Mouse (Mus musculus) ES-Bruce4 (cell line): ENCODE measurements around the gene Mcfd2. TPM values are rescaled to one million over a fixed set of nuclear protein-coding genes. Genes with fewer than 3 reads are reported as not detected.

Source experiments
- H3K27ac ChIP-seq: 2 replicates; pipeline ENCODE4 v1.5.1; 2012; ENCODE audit warnings: low read length, inconsistent platforms; ENCODE audit not compliant: insufficient read depth
- H3K27me3 ChIP-seq: 2 replicates; pipeline ENCODE4 v1.6.1; 2012; ENCODE audit warnings: mild to moderate bottlenecking, low read length, inconsistent platforms; ENCODE audit not compliant: control insufficient read depth, poor library complexity, insufficient read depth, severe bottlenecking
- H3K36me3 ChIP-seq: 2 replicates; pipeline ENCODE4 v1.6.1; 2012; ENCODE audit warnings: inconsistent platforms, mild to moderate bottlenecking, low read length, moderate library complexity; ENCODE audit not compliant: control insufficient read depth, poor library complexity, insufficient read depth, severe bottlenecking
- H3K4me1 ChIP-seq: one replicate; pipeline ENCODE4 v1.8.1; 2011; ENCODE audit warnings: low read length; ENCODE audit not compliant: control insufficient read depth, insufficient read depth
- H3K4me3 ChIP-seq: 2 replicates; pipeline ENCODE4 v1.5.1; 2011; ENCODE audit warnings: low read depth, mild to moderate bottlenecking, low read length
- H3K9ac ChIP-seq: 2 replicates; pipeline ENCODE4 v1.6.1; 2012; ENCODE audit warnings: low read depth, mild to moderate bottlenecking, inconsistent platforms; ENCODE audit not compliant: poor library complexity, severe bottlenecking
- H3K9me3 ChIP-seq: replicated peaks from 2 replicates; pipeline ENCODE4 v1.6.1; 2012; ENCODE audit warnings: mild to moderate bottlenecking, low read length, inconsistent platforms; ENCODE audit not compliant: control insufficient read depth, poor library complexity, insufficient read depth, severe bottlenecking
- CTCF ChIP-seq: IDR thresholded peaks from one replicate; pipeline ENCODE4 v1.8.1; 2011; ENCODE audit warnings: low read depth, low read length
- EP300 ChIP-seq: IDR thresholded peaks from 2 replicates; pipeline ENCODE4 v1.6.1; 2011; ENCODE audit warnings: low read depth, low read length; ENCODE audit not compliant: insufficient read depth
- POLR2A ChIP-seq: IDR thresholded peaks from one replicate; pipeline ENCODE4 v1.8.1; 2011; ENCODE audit warnings: low read length; ENCODE audit not compliant: insufficient read depth
- polyA plus RNA-seq: library from polyadenylated mRNA; stranded (reverse); fragments of >200 nt; gene quantifications from 2 replicates; pipeline ENCODE4 v1.2.4, GENCODE M21; 2011; ENCODE audit warnings: low read depth; ENCODE audit not compliant: missing spikeins, insufficient read depth, insufficient read length

The Mcfd2 gene
- polyA plus RNA-seq, 1 experiment, result 34.1 TPM

DNA sequence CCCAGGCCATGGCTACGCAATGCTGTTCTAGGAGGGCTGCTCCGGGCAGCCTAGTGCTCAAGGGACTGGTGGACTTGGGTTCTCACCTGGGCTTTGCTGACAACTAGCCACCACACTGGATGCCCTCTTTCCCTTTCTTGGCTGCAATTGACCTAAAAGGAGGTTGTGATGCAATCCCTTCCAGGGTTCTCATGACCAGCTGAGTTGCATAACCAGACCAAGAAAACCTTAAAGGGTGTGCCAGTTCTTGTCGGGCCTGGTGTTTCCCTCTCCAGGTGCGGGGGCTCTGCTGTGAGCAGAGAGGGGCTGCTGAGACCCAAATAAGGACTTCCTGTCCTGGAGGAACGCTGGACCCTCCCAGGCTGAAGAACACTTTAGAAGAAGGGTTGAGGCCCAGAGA lies 27.4 kb upstream of the Mcfd2 start:
- Histone ChIP-seq H3K9ac (no peak overlapping the region), H3K4me3 (no peak overlapping the region), H3K27ac (no peak overlapping the region), H3K36me3 (0 out of 2 replicates have a peak, but pooled peaks cover 3% of the 10 kb centered on the region), H3K9me3 (no peaks in the 10 kb centered on the region), H3K27me3 (no peaks in the 10 kb centered on the region), H3K4me1 (no peaks in the 10 kb centered on the region)
- TF ChIP-seq CTCF (no peak), POLR2A (no peak), EP300 (no peak)

GRCm38 (mm10) chr17:87291782-87292181 lies 26.0 kb upstream of the Mcfd2 start:
- no peak overlapping the region for H3K4me3 ChIP-seq
- 0 out of 2 replicates have a peak, but pooled peaks cover 3% of the 10 kb centered on the region for H3K36me3 ChIP-seq
- no peak for TF ChIP-seq CTCF
- no peak for TF ChIP-seq EP300
- TF ChIP-seq POLR2A, result no peak
- H3K9ac ChIP-seq, result no peak overlapping the region
- no peaks in the 10 kb centered on the region for H3K27me3 ChIP-seq
- H3K27ac ChIP-seq, result no peak overlapping the region
- H3K4me1 ChIP-seq, result no peaks in the 10 kb centered on the region
- H3K9me3 ChIP-seq, result no peaks in the 10 kb centered on the region

DNA sequence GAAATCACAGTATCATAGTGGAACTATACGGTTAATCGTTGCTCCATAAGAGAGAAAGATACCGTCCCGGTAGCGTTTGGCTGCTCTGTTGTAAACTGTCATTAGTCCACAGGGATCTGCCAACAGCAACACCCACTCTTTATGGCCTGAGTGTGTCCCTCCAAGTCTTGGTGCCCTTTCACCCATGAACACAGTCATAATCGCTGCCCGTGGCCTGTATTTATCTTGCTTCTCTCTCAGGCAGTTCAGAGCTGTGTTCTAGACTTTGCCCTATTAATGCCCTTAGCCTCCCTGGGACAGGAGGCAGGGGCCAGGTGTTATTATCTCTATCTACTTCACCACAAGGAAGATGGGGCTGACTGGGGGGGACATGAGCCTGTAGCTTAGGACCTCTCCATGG lies 25.3 kb upstream of the Mcfd2 start:
- Histone ChIP-seq H3K36me3 (0 out of 2 replicates have a peak, but pooled peaks cover 3% of the 10 kb centered on the region), H3K27me3 (no peaks in the 10 kb centered on the region), H3K9ac (no peak overlapping the region), H3K4me1 (no peaks in the 10 kb centered on the region), H3K9me3 (no peaks in the 10 kb centered on the region), H3K27ac (no peak overlapping the region), H3K4me3 (no peak overlapping the region)
- TF ChIP-seq EP300, result no peak
- TF ChIP-seq POLR2A, result no peak
- no peak for TF ChIP-seq CTCF

- no peaks in the 10 kb centered on the region for H3K27me3 ChIP-seq
- H3K36me3 ChIP-seq, result 0 out of 2 replicates have a peak, but pooled peaks cover 3% of the 10 kb centered on the region
- no peaks in the 10 kb centered on the region for H3K4me1 ChIP-seq
- no peak overlapping the region for H3K4me3 ChIP-seq
- no peak for TF ChIP-seq CTCF
- no peak for TF ChIP-seq POLR2A
- TF ChIP-seq EP300, result no peak
- H3K9me3 ChIP-seq, result no peaks in the 10 kb centered on the region
- H3K9ac ChIP-seq, result no peak overlapping the region
- no peak overlapping the region for H3K27ac ChIP-seq
Measured at GRCm38 (mm10) chr17:87289367-87289766, 23.6 kb upstream of the Mcfd2 start.

DNA sequence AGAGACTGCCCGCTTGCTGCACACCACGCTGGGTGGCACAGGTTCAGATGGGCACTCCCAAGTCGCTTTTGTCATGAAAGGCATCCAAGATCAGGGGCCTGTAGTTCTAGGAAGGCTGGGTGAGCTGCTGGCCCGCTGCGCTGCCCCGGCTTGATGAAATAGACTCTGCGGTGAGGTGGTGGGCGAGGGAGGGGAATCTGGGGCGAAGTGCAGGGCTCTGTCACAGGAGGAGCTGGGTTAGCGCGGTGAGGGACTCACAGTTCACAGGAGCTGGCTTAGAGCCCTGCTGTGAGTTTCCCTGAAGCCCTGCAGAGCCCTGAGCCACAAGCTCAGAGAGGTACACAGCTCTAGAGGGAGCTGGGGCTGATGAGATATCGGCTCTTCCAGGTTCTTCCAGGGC lies 22.4 kb upstream of the Mcfd2 start:
- 0 out of 2 replicates have a peak, but pooled peaks cover 3% of the 10 kb centered on the region for H3K36me3 ChIP-seq
- no peaks in the 10 kb centered on the region for H3K9me3 ChIP-seq
- H3K4me1 ChIP-seq, result no peaks in the 10 kb centered on the region
- H3K4me3 ChIP-seq, result no peak overlapping the region
- TF ChIP-seq POLR2A, result no peak
- no peak for TF ChIP-seq CTCF
- no peak for TF ChIP-seq EP300
- no peaks in the 10 kb centered on the region for H3K27me3 ChIP-seq
- no peak overlapping the region for H3K27ac ChIP-seq
- no peak overlapping the region for H3K9ac ChIP-seq

DNA sequence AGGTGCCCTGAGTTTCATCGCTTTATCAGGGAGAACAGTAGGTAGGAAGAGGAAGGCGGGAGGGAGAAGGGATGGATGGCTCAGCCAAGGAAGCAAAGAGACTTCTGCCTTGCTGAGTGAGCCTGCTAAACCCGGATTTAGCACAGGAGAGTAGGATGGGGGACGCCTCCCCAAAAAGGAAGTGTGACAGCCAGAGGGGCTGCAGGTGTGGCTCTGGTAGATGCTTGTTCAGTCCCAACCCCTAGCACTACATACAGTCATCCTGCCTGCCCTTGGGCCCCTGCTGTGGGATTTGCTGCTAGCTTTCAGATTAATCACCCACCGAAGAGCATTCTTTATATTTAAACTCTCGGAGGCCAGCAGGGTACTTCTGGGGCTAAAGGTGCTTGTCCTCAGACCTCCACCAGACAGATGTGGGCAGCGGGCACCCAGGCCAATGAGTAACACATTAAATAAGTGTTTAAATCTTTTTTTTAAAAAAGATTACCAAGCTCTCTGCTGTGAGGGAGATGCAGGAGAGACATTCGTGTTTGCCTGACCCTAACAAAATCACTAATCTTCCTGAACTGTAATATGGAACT lies 21.6 kb upstream of the Mcfd2 start:
- no peaks in the 10 kb centered on the region for H3K27me3 ChIP-seq
- TF ChIP-seq EP300 (no peak), POLR2A (no peak), CTCF (no peak)
- no peak overlapping the region for H3K4me3 ChIP-seq
- no peaks in the 10 kb centered on the region for H3K9me3 ChIP-seq
- no peaks in the 10 kb centered on the region for H3K36me3 ChIP-seq
- no peak overlapping the region for H3K9ac ChIP-seq
- H3K27ac ChIP-seq, result no peak overlapping the region
- no peaks in the 10 kb centered on the region for H3K4me1 ChIP-seq
